Mouse (Mus musculus): Measurements from ENCODE around the gene Ptprg.

GRCm38 (mm10) chr14:12082131-12082921, 529.0 kb downstream of the Ptprg start:
- TF ChIP-seq POLR2A (IDR thresholded peaks at IDR 0.05; ENCODE audit: low read depth, low read length) = no peak
- no peak for TF ChIP-seq CTCF (IDR thresholded peaks at IDR 0.05; ENCODE audit: borderline replicate concordance, insufficient read depth, low read length)

All from embryonic fibroblast, embryonic 13.5 days (primary cell).